Mouse (Mus musculus) MEL (cell line): ENCODE data around the gene Pkd1.

Source experiments
- CTCF ChIP-seq, 3 experiments: IDR thresholded peaks in 2 of 3; conservative IDR thresholded peaks in 1 of 3; 2 replicates each; pipeline ENCODE4 v1.5.1; 2011 to 2012; ENCODE audit warnings: low read length in 3 of 3, low read depth in 2 of 3, mild to moderate bottlenecking in 2 of 3, improper control_type of control experiment in 1 of 3, inconsistent platforms in 1 of 3, mixed read lengths in 1 of 3, moderate library complexity in 1 of 3; ENCODE audit not compliant: control insufficient read depth in 1 of 3, insufficient read depth in 1 of 3, poor library complexity in 1 of 3, severe bottlenecking in 1 of 3
- MAFK ChIP-seq: IDR thresholded peaks from 2 replicates; pipeline ENCODE4 v1.6.1; 2011; ENCODE audit warnings: low read depth, mild to moderate bottlenecking, low read length, improper control_type of control experiment, borderline replicate concordance
- POLR2AphosphoS2 ChIP-seq: IDR thresholded peaks from 2 replicates; pipeline ENCODE4 v1.6.1; 2011; ENCODE audit warnings: low read length, improper control_type of control experiment
- RCOR1 ChIP-seq: IDR thresholded peaks from 2 replicates; pipeline ENCODE4 v1.6.1; 2012; ENCODE audit warnings: low read depth, mild to moderate bottlenecking, inconsistent platforms, low read length, improper control_type of control experiment
- USF1 ChIP-seq: IDR thresholded peaks from 2 replicates; pipeline ENCODE4 v1.6.1; 2014; ENCODE audit warnings: low read depth, mild to moderate bottlenecking, inconsistent platforms, low read length, improper control_type of control experiment, moderate library complexity

DNA sequence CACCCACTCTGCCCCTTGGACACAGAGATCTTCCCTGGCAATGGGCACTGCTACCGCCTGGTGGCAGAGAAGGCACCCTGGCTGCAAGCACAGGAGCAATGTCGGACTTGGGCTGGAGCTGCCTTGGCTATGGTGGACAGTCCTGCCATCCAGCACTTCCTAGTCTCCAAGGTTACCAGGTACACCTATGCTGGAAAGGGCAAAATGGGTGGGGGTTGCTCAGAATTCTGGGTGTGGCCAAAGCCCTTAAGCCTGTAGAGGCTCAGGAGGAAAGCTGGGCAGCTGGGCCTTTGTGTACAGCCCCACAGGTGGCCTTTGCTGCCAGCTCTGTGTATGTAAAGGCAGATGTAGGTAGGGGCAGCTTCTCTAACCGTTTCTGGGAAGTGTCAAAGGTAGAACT lies 16.2 kb downstream of the Pkd1 start:
- no peak for TF ChIP-seq MAFK
- TF ChIP-seq POLR2AphosphoS2: no peak
- no peak for TF ChIP-seq USF1
- TF ChIP-seq RCOR1: no peak
- TF ChIP-seq CTCF (IDR thresholded peaks at IDR 0.05 in 2 of 3, conservative IDR thresholded peaks at IDR 0.05 in 1 of 3; ENCODE audit: control insufficient read depth in 1 of 3, insufficient read depth in 1 of 3, low read depth in 2 of 3, low read length in 3 of 3, poor library complexity in 1 of 3, severe bottlenecking in 1 of 3): no peak
